Mouse (Mus musculus): ENCODE measurements around the gene Plcg2. TPM values are rescaled to one million over a fixed set of nuclear protein-coding genes. Genes with fewer than 3 reads are reported as not detected.

Gene Plcg2
- polyA plus RNA-seq, 1 experiment from 2014 or later: 1.2 TPM

DNA sequence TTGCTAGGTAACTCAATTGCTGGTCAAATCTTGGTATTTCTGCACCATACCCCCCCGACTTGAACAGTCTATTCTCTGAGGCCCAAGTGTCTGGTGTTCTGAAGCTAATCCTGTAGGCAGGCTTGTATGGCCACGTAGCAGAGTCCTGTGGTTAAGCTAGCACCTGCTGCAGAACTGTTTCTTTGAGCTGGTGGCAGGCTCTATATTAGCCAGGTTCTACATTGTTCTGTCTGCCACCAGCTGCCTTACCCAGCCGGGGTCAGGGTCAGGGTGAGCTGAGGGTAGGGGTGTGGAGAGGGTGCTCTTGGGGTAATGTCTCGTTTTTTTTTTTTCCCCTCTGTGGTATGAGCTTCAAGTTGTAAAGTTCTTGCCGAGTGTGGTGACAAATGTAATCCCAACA, 31.1 kb downstream of the Plcg2 start:
- Histone ChIP-seq H3K4me1 (ENCODE audit: control insufficient read depth, insufficient read depth, low read length) (0 out of 2 replicates have a peak, but pooled peaks cover 3% of the 10 kb centered on the region), H3K4me2 (ENCODE audit: low read length) (no peak overlapping the region), H3K27ac (ENCODE audit: low read length) (no peak overlapping the region), H3K9ac (ENCODE audit: low read depth, low read length) (no peak overlapping the region), H3K9me3 (replicated peaks; ENCODE audit: control insufficient read depth, low read length, poor library complexity, severe bottlenecking) (no peaks in the 10 kb centered on the region), H3K4me3 (ENCODE audit: low read depth, low read length) (no peak overlapping the region), H3K27me3 (ENCODE audit: control insufficient read depth, insufficient read depth, low read depth, low read length) (no peaks in the 10 kb centered on the region), H3K36me3 (ENCODE audit: control insufficient read depth, insufficient read depth, low read length) (no peaks in the 10 kb centered on the region)
- WGBS: 65% methylated on average over 5 of the region's 5 CpGs
- no peak for ATAC-seq

GRCm38 (mm10) chr8:117532381-117532972, 34.4 kb downstream of the Plcg2 start:
- H3K4me2 ChIP-seq (ENCODE audit: low read length): no peak overlapping the region
- no peak for ATAC-seq
- 0 out of 2 replicates have a peak, but pooled peaks cover 3% of the 10 kb centered on the region for H3K9me3 ChIP-seq (replicated peaks; ENCODE audit: control insufficient read depth, low read length, poor library complexity, severe bottlenecking)
- no peaks in the 10 kb centered on the region for H3K27me3 ChIP-seq (ENCODE audit: control insufficient read depth, insufficient read depth, low read depth, low read length)
- H3K4me3 ChIP-seq (ENCODE audit: low read depth, low read length): no peak overlapping the region
- H3K4me1 ChIP-seq (ENCODE audit: control insufficient read depth, insufficient read depth, low read length): no peaks in the 10 kb centered on the region
- no peak overlapping the region for H3K9ac ChIP-seq (ENCODE audit: low read depth, low read length)
- H3K27ac ChIP-seq (ENCODE audit: low read length): no peak overlapping the region
- 89% methylated on average over 15 of the region's 15 CpGs for WGBS
- H3K36me3 ChIP-seq (ENCODE audit: control insufficient read depth, insufficient read depth, low read length): no peaks in the 10 kb centered on the region

- Histone ChIP-seq H3K4me2 (ENCODE audit: low read length) (no peak overlapping the region), H3K9ac (ENCODE audit: low read depth, low read length) (no peak overlapping the region), H3K27me3 (ENCODE audit: control insufficient read depth, insufficient read depth, low read depth, low read length) (no peaks in the 10 kb centered on the region), H3K9me3 (replicated peaks; ENCODE audit: control insufficient read depth, low read length, poor library complexity, severe bottlenecking) (0 out of 2 replicates have a peak, but pooled peaks cover 3% of the 10 kb centered on the region), H3K27ac (ENCODE audit: low read length) (no peak overlapping the region), H3K4me3 (ENCODE audit: low read depth, low read length) (no peak overlapping the region), H3K36me3 (ENCODE audit: control insufficient read depth, insufficient read depth, low read length) (no peaks in the 10 kb centered on the region), H3K4me1 (ENCODE audit: control insufficient read depth, insufficient read depth, low read length) (no peaks in the 10 kb centered on the region)
- ATAC-seq: no peak
- 86% methylated on average over 3 of the region's 6 CpGs for WGBS
These were observed 38.8 kb downstream of the Plcg2 start for GRCm38 (mm10) chr8:117536862-117537261.

GRCm38 (mm10) chr8:117537751-117538150, 39.7 kb downstream of the Plcg2 start:
- no peaks in the 10 kb centered on the region for H3K27me3 ChIP-seq (ENCODE audit: control insufficient read depth, insufficient read depth, low read depth, low read length)
- ATAC-seq: no peak
- H3K4me1 ChIP-seq (ENCODE audit: control insufficient read depth, insufficient read depth, low read length): no peaks in the 10 kb centered on the region
- 0 out of 2 replicates have a peak, but pooled peaks cover 3% of the 10 kb centered on the region for H3K9me3 ChIP-seq (replicated peaks; ENCODE audit: control insufficient read depth, low read length, poor library complexity, severe bottlenecking)
- no peak overlapping the region for H3K4me3 ChIP-seq (ENCODE audit: low read depth, low read length)
- H3K4me2 ChIP-seq (ENCODE audit: low read length): no peak overlapping the region
- H3K9ac ChIP-seq (ENCODE audit: low read depth, low read length): no peak overlapping the region
- WGBS: 81% methylated on average over 7 of the region's 7 CpGs
- H3K36me3 ChIP-seq (ENCODE audit: control insufficient read depth, insufficient read depth, low read length): no peaks in the 10 kb centered on the region
- no peak overlapping the region for H3K27ac ChIP-seq (ENCODE audit: low read length)

DNA sequence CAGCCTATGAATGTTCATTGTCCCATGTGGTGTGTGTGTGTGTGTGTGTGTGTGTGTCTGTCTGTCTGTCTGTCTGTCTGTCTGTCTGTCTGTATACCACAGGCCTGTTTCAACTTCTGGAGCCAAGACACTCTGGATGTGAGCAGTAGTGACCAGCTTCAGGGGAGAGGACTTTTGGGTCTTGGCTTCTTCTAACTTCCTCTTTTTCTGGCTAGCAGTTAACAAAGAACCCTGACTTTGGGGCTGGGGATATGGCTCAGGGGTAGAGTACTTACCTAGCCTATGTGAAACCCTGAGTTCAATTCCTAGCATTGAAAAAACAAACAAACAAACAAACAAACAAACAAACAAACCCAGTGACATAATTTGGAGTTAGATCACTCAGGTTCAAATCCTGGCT, 44.9 kb downstream of the Plcg2 start:
- ATAC-seq: no peak
- Histone ChIP-seq H3K27ac (ENCODE audit: low read length) (no peak overlapping the region), H3K4me1 (ENCODE audit: control insufficient read depth, insufficient read depth, low read length) (no peaks in the 10 kb centered on the region), H3K9me3 (replicated peaks; ENCODE audit: control insufficient read depth, low read length, poor library complexity, severe bottlenecking) (no peaks in the 10 kb centered on the region), H3K4me2 (ENCODE audit: low read length) (no peak overlapping the region), H3K9ac (ENCODE audit: low read depth, low read length) (no peak overlapping the region), H3K36me3 (ENCODE audit: control insufficient read depth, insufficient read depth, low read length) (no peaks in the 10 kb centered on the region), H3K4me3 (ENCODE audit: low read depth, low read length) (no peak overlapping the region), H3K27me3 (ENCODE audit: control insufficient read depth, insufficient read depth, low read depth, low read length) (no peaks in the 10 kb centered on the region)

- 85% methylated on average over 6 of the region's 6 CpGs for WGBS
- H3K9me3 ChIP-seq (replicated peaks; ENCODE audit: control insufficient read depth, low read length, poor library complexity, severe bottlenecking): no peaks in the 10 kb centered on the region
- no peaks in the 10 kb centered on the region for H3K27me3 ChIP-seq (ENCODE audit: control insufficient read depth, insufficient read depth, low read depth, low read length)
- no peak overlapping the region for H3K4me2 ChIP-seq (ENCODE audit: low read length)
- no peaks in the 10 kb centered on the region for H3K4me1 ChIP-seq (ENCODE audit: control insufficient read depth, insufficient read depth, low read length)
- no peak overlapping the region for H3K9ac ChIP-seq (ENCODE audit: low read depth, low read length)
- no peak overlapping the region for H3K27ac ChIP-seq (ENCODE audit: low read length)
- H3K36me3 ChIP-seq (ENCODE audit: control insufficient read depth, insufficient read depth, low read length): no peaks in the 10 kb centered on the region
- H3K4me3 ChIP-seq (ENCODE audit: low read depth, low read length): no peak overlapping the region
- ATAC-seq: no peak
These were observed 45.7 kb downstream of the Plcg2 start for GRCm38 (mm10) chr8:117543789-117544188.

- no peak overlapping the region for H3K4me2 ChIP-seq (ENCODE audit: low read length)
- no peak overlapping the region for H3K9ac ChIP-seq (ENCODE audit: low read depth, low read length)
- H3K4me3 ChIP-seq (ENCODE audit: low read depth, low read length): no peak overlapping the region
- H3K4me1 ChIP-seq (ENCODE audit: control insufficient read depth, insufficient read depth, low read length): no peaks in the 10 kb centered on the region
- no peaks in the 10 kb centered on the region for H3K9me3 ChIP-seq (replicated peaks; ENCODE audit: control insufficient read depth, low read length, poor library complexity, severe bottlenecking)
- ATAC-seq: no peak
- H3K27me3 ChIP-seq (ENCODE audit: control insufficient read depth, insufficient read depth, low read depth, low read length): no peaks in the 10 kb centered on the region
- WGBS: 55% methylated on average over 8 of the region's 8 CpGs
- H3K27ac ChIP-seq (ENCODE audit: low read length): no peak overlapping the region
- no peaks in the 10 kb centered on the region for H3K36me3 ChIP-seq (ENCODE audit: control insufficient read depth, insufficient read depth, low read length)
These were observed 47.0 kb downstream of the Plcg2 start for GRCm38 (mm10) chr8:117545043-117545442.

- WGBS: 88% methylated on average over 5 of the region's 5 CpGs
- no peak overlapping the region for H3K4me3 ChIP-seq (ENCODE audit: low read depth, low read length)
- H3K4me1 ChIP-seq (ENCODE audit: control insufficient read depth, insufficient read depth, low read length): no peaks in the 10 kb centered on the region
- no peaks in the 10 kb centered on the region for H3K9me3 ChIP-seq (replicated peaks; ENCODE audit: control insufficient read depth, low read length, poor library complexity, severe bottlenecking)
- no peaks in the 10 kb centered on the region for H3K36me3 ChIP-seq (ENCODE audit: control insufficient read depth, insufficient read depth, low read length)
- no peak overlapping the region for H3K27ac ChIP-seq (ENCODE audit: low read length)
- no peaks in the 10 kb centered on the region for H3K27me3 ChIP-seq (ENCODE audit: control insufficient read depth, insufficient read depth, low read depth, low read length)
- no peak overlapping the region for H3K9ac ChIP-seq (ENCODE audit: low read depth, low read length)
- H3K4me2 ChIP-seq (ENCODE audit: low read length): no peak overlapping the region
- ATAC-seq: no peak
These were observed 48.3 kb downstream of the Plcg2 start for GRCm38 (mm10) chr8:117546386-117546785.

- Histone ChIP-seq H3K27me3 (ENCODE audit: control insufficient read depth, insufficient read depth, low read depth, low read length) (no peaks in the 10 kb centered on the region), H3K27ac (ENCODE audit: low read length) (no peak overlapping the region), H3K36me3 (ENCODE audit: control insufficient read depth, insufficient read depth, low read length) (no peaks in the 10 kb centered on the region), H3K4me2 (ENCODE audit: low read length) (no peak overlapping the region), H3K4me1 (ENCODE audit: control insufficient read depth, insufficient read depth, low read length) (no peaks in the 10 kb centered on the region), H3K9me3 (replicated peaks; ENCODE audit: control insufficient read depth, low read length, poor library complexity, severe bottlenecking) (no peaks in the 10 kb centered on the region), H3K4me3 (ENCODE audit: low read depth, low read length) (no peak overlapping the region), H3K9ac (ENCODE audit: low read depth, low read length) (no peak overlapping the region)
- 91% methylated on average over 5 of the region's 5 CpGs for WGBS
- ATAC-seq: no peak
These were observed 49.9 kb downstream of the Plcg2 start for GRCm38 (mm10) chr8:117547945-117548344.

All from midbrain, embryonic 16.5 days (tissue).